Mouse (Mus musculus) heart, embryonic 14.5 days (tissue): ENCODE data around the gene Cxcr5. TPM values are rescaled to one million over a fixed set of nuclear protein-coding genes. Genes with fewer than 3 reads are reported as not detected.

Experiments used
- ATAC-seq: fragments of 200-750 bp; cut with Nextera tagmentation; 2 replicates; pipeline ENCODE4 v1.8.0; 2017; ENCODE audit warnings: low read depth, moderate TSS enrichment; ENCODE audit not compliant: insufficient number of reproducible peaks, insufficient read depth, low FRiP score
- H3K27ac ChIP-seq, 2 experiments: fragments of 200-500 bp in 1 of 2; fragments of 300-500 bp in 1 of 2; sonication (generic) in 1 of 2; replicated peaks in 1 of 2; 2 replicates each; pipeline ENCODE4 v1.5.1; 2012 to 2014; ENCODE audit warnings: low read depth in 2 of 2, low read length in 2 of 2, control low read depth in 1 of 2, mild to moderate bottlenecking in 1 of 2, mixed read lengths in 1 of 2; ENCODE audit not compliant: control insufficient read depth in 1 of 2, insufficient read depth in 1 of 2
- H3K27me3 ChIP-seq: fragments of 300-500 bp; sonication (generic); 2 replicates; pipeline ENCODE4 v1.6.1; 2014; ENCODE audit warnings: mild to moderate bottlenecking, low read length, control low read depth; ENCODE audit not compliant: control insufficient read depth, insufficient read depth
- H3K36me3 ChIP-seq: fragments of 300-500 bp; sonication (generic); 2 replicates; pipeline ENCODE4 v1.6.1; 2014; ENCODE audit warnings: mild to moderate bottlenecking, control low read depth, low read length, mixed read lengths; ENCODE audit not compliant: control insufficient read depth, insufficient read depth
- H3K4me1 ChIP-seq, 2 experiments: fragments of 200-500 bp in 1 of 2; fragments of 300-500 bp in 1 of 2; sonication (generic) in 1 of 2; 2 replicates each; pipeline ENCODE4 v1.6.1; 2012 to 2014; ENCODE audit warnings: low read length in 2 of 2, control low read depth in 1 of 2, mixed read lengths in 1 of 2; ENCODE audit not compliant: control insufficient read depth in 2 of 2, insufficient read depth in 2 of 2
- H3K4me2 ChIP-seq: fragments of 300-500 bp; sonication (generic); 2 replicates; pipeline ENCODE4 v1.6.1; 2014; ENCODE audit warnings: mild to moderate bottlenecking, low read length
- H3K4me3 ChIP-seq, 2 experiments: fragments of 200-500 bp in 1 of 2; fragments of 300-500 bp in 1 of 2; sonication (generic) in 1 of 2; 2 replicates each; pipeline ENCODE4 v1.5.1; 2012 to 2014; ENCODE audit warnings: low read length in 2 of 2, mild to moderate bottlenecking in 2 of 2, control low read depth in 1 of 2, low read depth in 1 of 2, moderate library complexity in 1 of 2; ENCODE audit not compliant: control insufficient read depth in 1 of 2, insufficient read depth in 1 of 2
- H3K9ac ChIP-seq: fragments of 300-500 bp; sonication (generic); 2 replicates; pipeline ENCODE4 v1.6.1; 2014; ENCODE audit warnings: mild to moderate bottlenecking, low read length
- H3K9me3 ChIP-seq: fragments of 300-500 bp; sonication (generic); 2 replicates; pipeline ENCODE4 v1.6.1; 2016; ENCODE audit warnings: low read length, control low read depth; ENCODE audit not compliant: control insufficient read depth
- WGBS: fragments of 180-500 bp; shearing (Covaris S2); extraction: QIAGEN DNeasy Blood & Tissue Kit; methylation state at CpG from one replicate; pipeline ENCODE4 v1.1.7; 2014; 5-methylcytosine and 5-hydroxymethylcytosine counted together
- polyA plus RNA-seq: library from polyadenylated mRNA; unstranded; fragments of >200 nt; fragmentation: Nextera tagmentation; extraction: Ambion mirVana; gene quantifications from 2 replicates; pipeline ENCODE4 v1.2.1, GENCODE M21; 2014

Cxcr5 gene
- polyA plus RNA-seq, 1 experiment from 2014 or later, result not detected

GRCm38 (mm10) chr9:44532991-44533580 lies 28.6 kb downstream of the Cxcr5 start:
- Histone ChIP-seq H3K36me3 (no peaks in the 10 kb centered on the region), H3K4me3 (no peak overlapping the region), H3K9ac (no peak overlapping the region), H3K4me2 (no peak overlapping the region), H3K27me3 (no peaks in the 10 kb centered on the region), H3K4me1 (peaks cover 4 to 12% of the 10 kb centered on the region in 2 experiments; a peak in 3 of 4 replicates), H3K9me3 (no peaks in the 10 kb centered on the region), H3K27ac (no peak overlapping the region)
- ATAC-seq, result no peak
- 73% methylated on average over 6 of the region's 6 CpGs for WGBS

GRCm38 (mm10) chr9:44528340-44528739 lies 33.3 kb downstream of the Cxcr5 start:
- Histone ChIP-seq H3K27me3 (no peaks in the 10 kb centered on the region), H3K9me3 (no peaks in the 10 kb centered on the region), H3K27ac (no peak overlapping the region), H3K36me3 (no peaks in the 10 kb centered on the region), H3K4me3 (no peak overlapping the region), H3K9ac (no peak overlapping the region), H3K4me2 (no peak overlapping the region), H3K4me1 (no peaks in the 10 kb centered on the region)
- ATAC-seq, result no peak
- WGBS, result 53% methylated on average over 8 of the region's 8 CpGs

- 51% methylated on average over 9 of the region's 9 CpGs for WGBS
- no peaks in the 10 kb centered on the region for H3K4me1 ChIP-seq
- ATAC-seq, result no peak
- no peaks in the 10 kb centered on the region for H3K36me3 ChIP-seq
- no peak overlapping the region for H3K4me3 ChIP-seq
- no peak overlapping the region for H3K4me2 ChIP-seq
- no peaks in the 10 kb centered on the region for H3K27me3 ChIP-seq
- no peak overlapping the region for H3K9ac ChIP-seq
- no peaks in the 10 kb centered on the region for H3K9me3 ChIP-seq
- no peak overlapping the region for H3K27ac ChIP-seq
These were observed 35.2 kb downstream of the Cxcr5 start for GRCm38 (mm10) chr9:44526337-44527112.

- Histone ChIP-seq H3K4me1 (no peaks in the 10 kb centered on the region), H3K4me3 (no peak overlapping the region), H3K27ac (no peak overlapping the region), H3K9ac (no peak overlapping the region), H3K4me2 (no peak overlapping the region), H3K27me3 (no peaks in the 10 kb centered on the region), H3K9me3 (no peaks in the 10 kb centered on the region), H3K36me3 (no peaks in the 10 kb centered on the region)
- no peak for ATAC-seq
- 76% methylated on average over 8 of the region's 8 CpGs for WGBS
These were observed 36.1 kb downstream of the Cxcr5 start for GRCm38 (mm10) chr9:44525589-44525988.

GRCm38 (mm10) chr9:44525001-44525400 lies 36.7 kb downstream of the Cxcr5 start:
- WGBS, result 64% methylated on average over 3 of the region's 3 CpGs
- H3K27ac ChIP-seq, result no peak overlapping the region

GRCm38 (mm10) chr9:44524235-44524826 lies 37.3 kb downstream of the Cxcr5 start:
- H3K4me2 ChIP-seq, result no peak overlapping the region
- ATAC-seq, result no peak
- no peaks in the 10 kb centered on the region for H3K9me3 ChIP-seq
- H3K9ac ChIP-seq, result no peak overlapping the region
- H3K4me3 ChIP-seq, result no peak overlapping the region
- no peaks in the 10 kb centered on the region for H3K4me1 ChIP-seq
- no peaks in the 10 kb centered on the region for H3K27me3 ChIP-seq
- no peak overlapping the region for H3K27ac ChIP-seq
- no peaks in the 10 kb centered on the region for H3K36me3 ChIP-seq
- 72% methylated on average over 5 of the region's 5 CpGs for WGBS

More at GRCm38 (mm10) chr9:44525001-44525400, 36.7 kb downstream of the Cxcr5 start:
- H3K4me3 ChIP-seq, result no peak overlapping the region
- no peaks in the 10 kb centered on the region for H3K4me1 ChIP-seq
- H3K9me3 ChIP-seq, result no peaks in the 10 kb centered on the region
- no peak for ATAC-seq
- no peak overlapping the region for H3K9ac ChIP-seq
- H3K4me2 ChIP-seq, result no peak overlapping the region
- no peaks in the 10 kb centered on the region for H3K36me3 ChIP-seq
- no peaks in the 10 kb centered on the region for H3K27me3 ChIP-seq

- H3K9me3 ChIP-seq, result no peaks in the 10 kb centered on the region
- no peak overlapping the region for H3K4me2 ChIP-seq
- H3K27me3 ChIP-seq, result no peaks in the 10 kb centered on the region
- no peak overlapping the region for H3K27ac ChIP-seq
- no peaks in the 10 kb centered on the region for H3K36me3 ChIP-seq
- WGBS, result 75% methylated on average over 5 of the region's 5 CpGs
- H3K4me1 ChIP-seq, result no peaks in the 10 kb centered on the region
- no peak overlapping the region for H3K9ac ChIP-seq
- no peak for ATAC-seq
- H3K4me3 ChIP-seq, result no peak overlapping the region
These were observed 38.0 kb downstream of the Cxcr5 start for GRCm38 (mm10) chr9:44523686-44524085.
